In genomic region chr6:44568937-44569336, GRCm38 (mm10) we compare ENCODE assay signal across 16 mouse cellular contexts.
"Had no signal": no experiment of that assay in that cellular context is flagged by ENCODE, and none has a peak within 500 bp of the region (broad histone marks: within the 10 kb centered on the region; RNA-seq: fewer than 3 reads in every experiment).

No protein-coding gene starts in this region.

- H3K27ac ChIP-seq: midbrain, embryonic 10.5 days; midbrain, embryonic 12.5 days; neural tube, embryonic 13.5 days; neural tube, embryonic 15.5 days; stomach, embryonic 15.5 days; stomach, postnatal 0 days had no signal

- H3K9me3 ChIP-seq: midbrain, embryonic 10.5 days; midbrain, embryonic 12.5 days; neural tube, embryonic 13.5 days; neural tube, embryonic 15.5 days; stomach, embryonic 15.5 days had no signal

- H3K36me3 ChIP-seq: midbrain, embryonic 10.5 days; midbrain, embryonic 12.5 days; neural tube, embryonic 13.5 days; neural tube, embryonic 15.5 days; stomach, embryonic 15.5 days had no signal

- ATAC-seq: midbrain, embryonic 16.5 days had no signal

- H3K4me1 ChIP-seq: midbrain, embryonic 10.5 days; midbrain, embryonic 12.5 days; neural tube, embryonic 13.5 days; neural tube, embryonic 15.5 days; stomach, embryonic 15.5 days had no signal

- DNase-seq: lung, embryonic 14.5 days; lung, postnatal 10 days; lung, postnatal 4 days; midbrain, embryonic 14.5 days; right cerebral cortex, postnatal 14 days; thymus, adult 2 months; thymus, postnatal 25 days; thymus, postnatal 4 days had no signal

- H3K4me3 ChIP-seq: midbrain, embryonic 10.5 days; midbrain, embryonic 12.5 days; myocyte; neural tube, embryonic 13.5 days; neural tube, embryonic 15.5 days; stomach, embryonic 15.5 days had no signal

- H3K4me2 ChIP-seq: lung, embryonic 14.5 days; midbrain, embryonic 12.5 days; neural tube, embryonic 13.5 days; neural tube, embryonic 15.5 days; stomach, embryonic 15.5 days had no signal

- H3K27me3 ChIP-seq: midbrain, embryonic 12.5 days; neural tube, embryonic 13.5 days; neural tube, embryonic 15.5 days; stomach, embryonic 15.5 days had no signal

- H3K9ac ChIP-seq: lung, embryonic 14.5 days; midbrain, embryonic 12.5 days; neural tube, embryonic 13.5 days; neural tube, embryonic 15.5 days; stomach, embryonic 15.5 days had no signal
